Mouse (Mus musculus): Measurements from ENCODE around the gene Eftud2. TPM values are rescaled to one million over a fixed set of nuclear protein-coding genes. Genes with fewer than 3 reads are reported as not detected.

The Eftud2 gene
- 70.1 and 74.0 TPM in 2 replicates for polyA plus RNA-seq (2015; fragmentation: Nextera tagmentation; extraction: Ambion mirVana)

DNA sequence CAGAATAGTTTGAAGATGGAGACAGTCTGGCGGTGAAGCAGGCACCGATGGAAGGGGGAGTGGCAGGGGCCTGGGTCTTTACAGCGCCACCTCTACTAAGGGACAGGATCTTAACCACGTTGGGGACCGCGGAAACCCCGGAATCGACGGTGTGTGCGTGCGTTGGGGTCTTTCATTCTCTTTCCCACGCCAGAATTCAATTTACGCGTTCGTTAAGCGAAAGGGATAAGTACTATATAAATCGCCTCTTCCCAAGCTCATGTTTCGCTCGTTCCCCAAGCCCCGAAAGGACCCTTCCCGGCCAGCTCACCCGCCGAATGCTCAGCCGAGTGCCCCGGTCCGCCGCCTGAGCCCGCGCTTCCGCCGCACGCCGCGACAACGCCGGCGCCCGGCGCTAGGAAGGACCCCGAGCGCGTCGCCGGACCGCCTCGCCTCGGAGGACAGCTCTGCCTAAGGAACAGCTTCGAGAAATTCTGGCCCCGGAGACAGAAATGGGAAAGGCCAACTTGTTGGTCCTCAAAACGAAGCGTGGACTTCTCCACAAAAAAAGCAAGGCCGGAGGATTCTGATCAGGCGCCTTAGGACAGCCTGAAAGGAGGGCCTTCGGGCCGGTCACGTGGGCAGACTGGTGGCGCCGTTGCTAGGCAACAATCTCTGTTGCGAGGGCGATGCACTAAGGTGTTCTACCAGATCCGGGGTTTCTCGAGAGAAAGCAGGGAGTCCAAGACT, at the start of gene Eftud2, which contains the start of gene Ccdc103:
Gene Eftud2 (minus strand): TSS at position 401 of the 729 bp plus-strand sequence.
Gene Ccdc103 (plus strand): TSS at position 620 of the 729 bp plus-strand sequence.

DNA sequence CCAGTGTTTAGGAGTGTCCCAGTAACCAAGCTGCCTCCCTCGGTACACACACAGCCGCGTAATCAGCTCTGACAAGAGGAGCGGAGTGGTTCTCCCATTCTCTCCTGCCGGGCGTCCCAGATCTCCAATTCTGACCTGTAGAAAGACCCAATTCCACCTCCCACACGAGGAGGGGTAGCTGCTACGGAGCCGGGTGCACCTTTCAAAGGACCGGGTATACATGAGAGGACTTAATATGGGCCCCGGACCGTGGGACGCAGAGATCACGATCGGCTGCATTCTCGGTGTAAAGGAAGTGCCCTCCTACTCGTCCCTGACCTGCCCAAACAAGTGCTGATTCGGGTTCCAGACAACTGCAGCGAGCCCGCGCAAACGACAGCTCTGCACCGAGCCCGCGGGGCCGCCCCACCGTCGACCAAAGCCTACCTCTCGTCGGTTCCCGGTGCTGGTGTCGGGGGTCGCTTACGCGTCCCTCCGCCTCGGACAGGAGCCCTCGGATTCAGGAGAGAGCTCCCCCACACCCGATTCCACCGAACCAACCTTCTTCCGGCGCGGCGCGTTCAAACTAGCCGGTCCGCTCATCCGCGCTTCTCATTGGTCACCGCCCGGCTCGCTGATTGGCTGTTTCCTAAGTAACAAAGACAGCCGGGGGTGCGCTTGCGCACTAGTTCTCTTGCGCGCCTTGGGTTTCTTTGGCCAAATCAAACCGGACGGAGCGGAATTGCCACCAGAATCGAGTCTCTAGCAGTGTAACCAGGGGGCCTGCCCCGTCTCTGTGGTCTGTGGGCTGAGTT, 44.0 kb upstream of the Eftud2 start, which contains the start of gene Kif18b:
Gene Kif18b (minus strand): TSS at position 568 of the 794 bp plus-strand sequence.

GRCm38 (mm10) chr11:102900763-102901162, 20.0 kb upstream of the Eftud2 start, which contains the start of gene Gfap:
TSS of gene Gfap (minus strand) at chr11:102900912.

DNA sequence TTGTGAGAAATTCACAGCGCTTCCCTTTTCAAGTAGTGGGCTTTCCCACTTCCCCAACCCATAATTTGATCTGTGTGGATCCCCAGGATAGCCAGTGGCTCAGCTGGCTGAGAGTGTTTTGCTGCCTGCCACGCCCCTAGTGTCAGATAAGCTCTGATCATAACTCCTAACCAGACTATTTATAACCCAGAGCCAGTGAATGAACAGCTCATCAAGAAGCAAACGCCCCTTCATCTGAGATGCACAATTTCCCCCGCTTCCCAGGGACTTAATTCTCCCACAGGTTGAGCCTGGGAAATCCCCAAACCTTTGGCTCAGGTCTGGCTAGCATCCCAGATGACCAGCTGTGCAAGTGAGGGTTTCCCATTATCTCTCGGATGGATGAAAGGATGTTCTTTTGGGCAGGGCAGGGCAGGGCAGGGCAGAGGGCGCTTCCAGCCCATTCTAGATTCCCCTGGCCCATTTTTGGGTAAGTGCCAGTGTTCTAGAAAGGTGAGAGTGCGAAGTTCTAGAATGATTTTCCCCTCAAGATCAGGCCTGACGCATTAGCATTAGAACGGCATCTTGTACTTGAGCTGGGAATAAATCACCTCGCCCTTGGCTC, 3.9 kb upstream of the Eftud2 start, which contains the start of gene Fam187a:
Gene Fam187a (plus strand): TSS at position 554 of the 604 bp plus-strand sequence.

DNA sequence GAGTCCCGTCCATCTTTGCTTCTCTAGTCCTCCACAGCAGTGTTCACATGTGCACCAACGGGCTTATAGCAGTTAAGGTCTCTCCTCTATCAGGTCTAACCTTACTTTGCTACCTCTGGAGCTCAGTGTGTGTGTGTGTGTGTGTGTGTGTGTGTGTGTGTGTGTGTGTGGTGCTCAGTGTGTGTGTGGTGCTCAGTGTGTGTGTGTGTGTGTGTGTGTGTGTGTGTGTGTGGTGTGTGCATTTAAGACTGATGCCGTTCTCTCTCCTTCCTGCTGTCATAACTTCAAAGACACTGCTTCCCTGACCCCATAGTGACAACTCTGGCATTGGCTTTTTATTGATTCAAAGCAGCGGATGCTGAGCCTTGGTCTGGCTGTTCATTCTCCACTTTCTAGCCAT, 45.2 kb downstream of the Eftud2 start, which contains the start of gene Higd1b:
Gene Higd1b (plus strand): TSS at position 301 of the 400 bp plus-strand sequence.

DNA sequence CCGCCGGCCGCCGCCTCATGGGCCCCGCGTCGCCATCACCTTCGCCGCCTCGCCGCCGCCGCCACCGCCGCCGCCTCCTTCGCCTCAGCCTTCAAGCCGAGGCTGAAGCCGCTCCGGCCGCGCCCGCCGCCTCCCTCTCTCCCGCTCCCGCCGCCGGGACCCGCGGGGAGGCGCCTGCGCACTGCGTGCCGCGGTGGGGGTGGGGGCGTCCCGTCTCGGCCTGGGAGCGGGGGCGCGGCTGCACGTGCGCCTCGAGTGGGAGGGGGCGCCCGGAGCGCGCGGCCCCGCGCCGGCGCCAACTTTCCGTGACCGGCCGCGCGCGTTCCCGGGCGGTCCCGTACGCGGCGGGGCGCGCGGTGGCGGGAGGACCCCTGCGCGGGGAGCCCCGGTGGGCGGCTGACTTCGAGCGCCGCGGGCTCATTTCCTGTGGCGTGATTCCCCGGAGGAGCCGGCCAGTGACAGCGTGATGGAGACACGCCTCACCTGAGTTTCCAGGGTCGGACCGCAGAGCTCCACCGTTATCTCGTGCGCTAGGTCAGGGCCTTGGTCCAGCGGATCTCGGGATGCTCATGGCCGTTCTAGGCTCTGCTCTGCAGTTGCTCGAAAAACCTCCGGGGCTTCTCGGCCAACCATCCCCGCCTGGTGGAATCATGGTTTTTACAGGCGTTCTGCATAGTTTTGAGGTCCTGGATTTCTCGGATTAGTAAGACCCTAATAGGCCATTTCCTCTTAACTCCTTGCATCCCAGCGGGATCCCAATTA, 61.6 kb downstream of the Eftud2 start, which contains the start of gene Gjc1:
Gene Gjc1 (minus strand): TSS at position 680 of the 762 bp plus-strand sequence.

Other genes starting within 250 kb of the Eftud2 start
- gene Meioc, start 217.3 kb downstream of the Eftud2 start, polyA plus RNA-seq (2015; fragmentation: Nextera tagmentation; extraction: Ambion mirVana): 0.10 and 0.26 TPM in 2 replicates
- 17.4 and 22.5 TPM in 2 replicates for gene Ccdc43, start 183.2 kb downstream of the Eftud2 start, polyA plus RNA-seq (2015; fragmentation: Nextera tagmentation; extraction: Ambion mirVana)
- 0.72 and 0.74 TPM in 2 replicates for gene Adam11, start 119.5 kb downstream of the Eftud2 start, polyA plus RNA-seq (2015; fragmentation: Nextera tagmentation; extraction: Ambion mirVana)
- gene Gjc1, start 61.3 kb downstream of the Eftud2 start, polyA plus RNA-seq (2015; fragmentation: Nextera tagmentation; extraction: Ambion mirVana): 24.7 and 31.1 TPM in 2 replicates
- 8.2 and 10.7 TPM in 2 replicates for gene Higd1b, start 45.1 kb downstream of the Eftud2 start, polyA plus RNA-seq (2015; fragmentation: Nextera tagmentation; extraction: Ambion mirVana)
- gene Ccdc103, start 219 bp upstream of the Eftud2 start, polyA plus RNA-seq (2015; fragmentation: Nextera tagmentation; extraction: Ambion mirVana): 0.77 and 0.99 TPM in 2 replicates
- not detected in 2 replicates for gene Fam187a, start 4.2 kb upstream of the Eftud2 start, polyA plus RNA-seq (2015; fragmentation: Nextera tagmentation; extraction: Ambion mirVana)
- gene Gfap, start 19.9 kb upstream of the Eftud2 start, polyA plus RNA-seq (2015; fragmentation: Nextera tagmentation; extraction: Ambion mirVana): 0.19 and 0.33 TPM in 2 replicates
- 1.5 and 2.1 TPM in 2 replicates for gene Kif18b, start 44.1 kb upstream of the Eftud2 start, polyA plus RNA-seq (2015; fragmentation: Nextera tagmentation; extraction: Ambion mirVana)
- gene C1ql1, start 65.7 kb upstream of the Eftud2 start, polyA plus RNA-seq (2015; fragmentation: Nextera tagmentation; extraction: Ambion mirVana): 0.67 and 1.1 TPM in 2 replicates
- gene Nmt1, start 147.2 kb upstream of the Eftud2 start, polyA plus RNA-seq (2015; fragmentation: Nextera tagmentation; extraction: Ambion mirVana): 47.9 and 49.5 TPM in 2 replicates
- 56.8 and 60.1 TPM in 2 replicates for gene Dcakd, start 147.3 kb upstream of the Eftud2 start, polyA plus RNA-seq (2015; fragmentation: Nextera tagmentation; extraction: Ambion mirVana)
- 5.7 TPM in 2 replicates for gene Plcd3, start 220.7 kb upstream of the Eftud2 start, polyA plus RNA-seq (2015; fragmentation: Nextera tagmentation; extraction: Ambion mirVana)
- gene Acbd4, start 220.7 kb upstream of the Eftud2 start, polyA plus RNA-seq (2015; fragmentation: Nextera tagmentation; extraction: Ambion mirVana): 41.3 and 42.1 TPM in 2 replicates
- gene Hexim1, start 235.2 kb upstream of the Eftud2 start, polyA plus RNA-seq (2015; fragmentation: Nextera tagmentation; extraction: Ambion mirVana): 3.0 and 3.5 TPM in 2 replicates

Measured in urinary bladder, postnatal 0 days (tissue).